Mouse (Mus musculus) liver, adult 2 months (tissue): ENCODE measurements around the gene Gck.

Source experiments
- CTCF ChIP-seq: fragments of 200-500 bp; IDR thresholded peaks from 2 replicates; pipeline ENCODE4 v1.5.1; 2011; ENCODE audit warnings: low read depth, low read length, control low read depth
- POLR2A ChIP-seq: fragments of 200-500 bp; IDR thresholded peaks from 2 replicates; pipeline ENCODE4 v1.6.1; 2011; ENCODE audit warnings: low read length, control low read depth; ENCODE audit not compliant: insufficient read depth; ENCODE audit errors: extremely low read depth

GRCm38 (mm10) chr11:5912635-5913034 is 37.2 kb downstream of the Gck start:
- TF ChIP-seq CTCF (peak; percentile 82), POLR2A (no peak)
